Mouse (Mus musculus): ENCODE data around the gene I0C0044D17Rik. TPM values are rescaled to one million over a fixed set of nuclear protein-coding genes. Genes with fewer than 3 reads are reported as not detected.
"Not testable (repeated sequence)": the region's sequence is repeated elsewhere in the genome, so short reads cannot be mapped to it uniquely, and the experiment has no call there.

The I0C0044D17Rik gene
- polyA plus RNA-seq (2012; rRNA removed) = not detected in 2 replicates

GRCm38 (mm10) chr4:98823740-98824139 is at the start of gene I0C0044D17Rik:
I0C0044D17Rik (minus strand) TSS chr4:98823840.
- WGBS = 92% methylated on average over 1 of the region's 1 CpGs
- DNase-seq (ENCODE audit: low read depth, low spot score) = not testable (repeated sequence)

- 62% methylated on average over 14 of the region's 14 CpGs for WGBS
- DNase-seq (ENCODE audit: low read depth, low spot score) = no peak
These were observed 42.0 kb upstream of the I0C0044D17Rik start for GRCm38 (mm10) chr4:98865386-98866237.

GRCm38 (mm10) chr4:98864546-98864945 is 40.9 kb upstream of the I0C0044D17Rik start:
- no peak for DNase-seq (ENCODE audit: low read depth, low spot score)
- 74% methylated on average over 3 of the region's 3 CpGs for WGBS

GRCm38 (mm10) chr4:98864094-98864493 is 40.5 kb upstream of the I0C0044D17Rik start:
- no peak for DNase-seq (ENCODE audit: low read depth, low spot score)
- 19% methylated on average over 1 of the region's 2 CpGs for WGBS

- 90% methylated on average over 2 of the region's 2 CpGs for WGBS
These were observed 39.8 kb upstream of the I0C0044D17Rik start for GRCm38 (mm10) chr4:98863451-98863850.

GRCm38 (mm10) chr4:98858151-98858855 is 34.7 kb upstream of the I0C0044D17Rik start:
- 72% methylated on average over 4 of the region's 4 CpGs for WGBS
- DNase-seq (ENCODE audit: low read depth, low spot score) = no peak

More at GRCm38 (mm10) chr4:98863451-98863850, 39.8 kb upstream of the I0C0044D17Rik start:
- no peak for DNase-seq (ENCODE audit: low read depth, low spot score)

- no peak for DNase-seq (ENCODE audit: low read depth, low spot score)
- WGBS = 30% methylated on average over 11 of the region's 11 CpGs
These were observed 33.5 kb upstream of the I0C0044D17Rik start for GRCm38 (mm10) chr4:98857037-98857648.

GRCm38 (mm10) chr4:98853926-98854325 is 30.3 kb upstream of the I0C0044D17Rik start:
- no peak for DNase-seq (ENCODE audit: low read depth, low spot score)
- 86% methylated on average over 4 of the region's 4 CpGs for WGBS

GRCm38 (mm10) chr4:98850485-98850884 is 26.8 kb upstream of the I0C0044D17Rik start:
- DNase-seq (ENCODE audit: low read depth, low spot score) = not testable (repeated sequence)
- 41% methylated on average over 1 of the region's 1 CpGs for WGBS

GRCm38 (mm10) chr4:98847120-98847885 is 23.7 kb upstream of the I0C0044D17Rik start:
- DNase-seq (ENCODE audit: low read depth, low spot score) = no peak
- 44% methylated on average over 6 of the region's 6 CpGs for WGBS

GRCm38 (mm10) chr4:98846396-98846795 is 22.8 kb upstream of the I0C0044D17Rik start:
- WGBS = 26% methylated on average over 3 of the region's 3 CpGs
- no peak for DNase-seq (ENCODE audit: low read depth, low spot score)

- 37% methylated on average over 8 of the region's 8 CpGs for WGBS
These were observed 22.1 kb upstream of the I0C0044D17Rik start for GRCm38 (mm10) chr4:98845687-98846125.

GRCm38 (mm10) chr4:98845201-98845600 is 21.6 kb upstream of the I0C0044D17Rik start:
- WGBS = 78% methylated on average over 4 of the region's 4 CpGs

More at GRCm38 (mm10) chr4:98845687-98846125, 22.1 kb upstream of the I0C0044D17Rik start:
- no peak for DNase-seq (ENCODE audit: low read depth, low spot score)

GRCm38 (mm10) chr4:98843906-98844597 is 20.4 kb upstream of the I0C0044D17Rik start:
- no peak for DNase-seq (ENCODE audit: low read depth, low spot score)
- WGBS = 78% methylated on average over 7 of the region's 7 CpGs

More at GRCm38 (mm10) chr4:98845201-98845600, 21.6 kb upstream of the I0C0044D17Rik start:
- no peak for DNase-seq (ENCODE audit: low read depth, low spot score)

GRCm38 (mm10) chr4:98841251-98841650 is 17.6 kb upstream of the I0C0044D17Rik start:
- WGBS = 91% methylated on average over 6 of the region's 6 CpGs
- not testable (repeated sequence) for DNase-seq (ENCODE audit: low read depth, low spot score)

GRCm38 (mm10) chr4:98840526-98840925 is 16.9 kb upstream of the I0C0044D17Rik start:
- 71% methylated on average over 6 of the region's 6 CpGs for WGBS
- no peak for DNase-seq (ENCODE audit: low read depth, low spot score)

GRCm38 (mm10) chr4:98838913-98839312 is 15.3 kb upstream of the I0C0044D17Rik start:
- WGBS = 86% methylated on average over 4 of the region's 4 CpGs
- no peak for DNase-seq (ENCODE audit: low read depth, low spot score)

GRCm38 (mm10) chr4:98837715-98838505 is 14.3 kb upstream of the I0C0044D17Rik start:
- no peak for DNase-seq (ENCODE audit: low read depth, low spot score)
- 91% methylated on average over 16 of the region's 16 CpGs for WGBS

Data from large intestine, adult 2 months (tissue).